Mouse (Mus musculus): ENCODE data around the gene Zfp37. TPM values are rescaled to one million over a fixed set of nuclear protein-coding genes. Genes with fewer than 3 reads are reported as not detected.

Gene Zfp37
- polyA plus RNA-seq, 1 experiment from 2014 or later: 15.5 TPM

DNA sequence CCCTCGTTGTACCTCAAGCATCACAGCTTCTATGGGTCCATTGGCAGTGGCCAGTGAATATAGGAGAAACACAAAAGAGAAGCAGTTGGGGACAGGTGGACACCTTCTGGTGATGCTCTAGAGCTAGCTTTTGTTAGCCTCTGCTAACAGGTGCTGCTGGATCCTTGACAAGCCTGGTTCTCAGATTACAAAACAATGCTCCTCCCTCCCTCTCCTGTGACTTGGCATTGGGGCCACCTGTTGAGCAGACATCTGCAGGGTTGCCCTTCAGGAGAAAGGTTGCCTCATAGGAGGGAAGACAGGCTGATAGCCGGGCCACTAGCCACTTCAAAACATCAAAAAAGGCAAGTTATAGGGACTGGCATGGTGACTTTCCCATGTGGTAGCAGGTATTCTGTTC lies 31.4 kb upstream of the Zfp37 start, which contains the start of gene Slc31a2:
Gene Slc31a2 (plus strand): TSS at position 287 of the 400 bp plus-strand sequence.
- Histone ChIP-seq H3K9me3 (no peaks in the 10 kb centered on the region), H3K4me3 (replicated peaks) (no peak within 1 kb of the TSS), H3K27ac (no peak within 1 kb of the TSS), H3K27me3 (no peaks in the 10 kb centered on the region), H3K4me2 (no peak within 1 kb of the TSS), H3K36me3 (no peaks in the 10 kb centered on the region), H3K9ac (replicated peaks) (no peak within 1 kb of the TSS), H3K4me1 (replicated peaks) (no peaks in the 10 kb centered on the region)
- no peak for ATAC-seq (ENCODE audit: insufficient number of reproducible peaks, insufficient read depth, low FRiP score, low TSS enrichment, low read depth)
- 42% methylated on average over 2 of the region's 2 CpGs for WGBS

DNA sequence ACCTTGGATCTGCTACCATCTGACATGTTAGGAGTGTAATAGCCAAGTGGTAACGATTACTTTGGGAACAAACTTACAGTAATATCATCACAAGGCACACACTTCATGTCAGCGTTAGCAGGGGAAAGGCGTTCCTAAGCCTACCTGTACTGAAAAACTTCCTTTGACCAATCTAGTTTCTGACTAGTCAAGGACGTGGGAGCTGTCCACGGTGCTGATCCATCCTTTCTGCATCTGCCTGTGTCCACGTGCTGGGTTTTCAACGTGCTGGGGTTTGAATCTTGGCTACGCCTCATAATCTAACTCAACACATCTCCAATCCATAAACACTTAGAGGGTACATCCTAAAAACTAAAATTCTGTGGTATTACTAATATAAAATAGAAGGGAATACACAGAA lies 26.1 kb upstream of the Zfp37 start:
- no peak for ATAC-seq (ENCODE audit: insufficient number of reproducible peaks, insufficient read depth, low FRiP score, low TSS enrichment, low read depth)
- Histone ChIP-seq H3K36me3 (no peaks in the 10 kb centered on the region), H3K4me2 (no peak overlapping the region), H3K27ac (no peak overlapping the region), H3K4me1 (replicated peaks) (no peaks in the 10 kb centered on the region), H3K4me3 (replicated peaks) (no peak overlapping the region), H3K9me3 (0 out of 2 replicates have a peak, but pooled peaks cover 3% of the 10 kb centered on the region), H3K27me3 (no peaks in the 10 kb centered on the region), H3K9ac (replicated peaks) (no peak overlapping the region)
- 34% methylated on average over 8 of the region's 8 CpGs for WGBS

- Histone ChIP-seq H3K27ac (no peak overlapping the region), H3K27me3 (no peaks in the 10 kb centered on the region), H3K9me3 (0 out of 2 replicates have a peak, but pooled peaks cover 3% of the 10 kb centered on the region)
These were observed 23.7 kb upstream of the Zfp37 start for GRCm38 (mm10) chr4:62254551-62254950.

GRCm38 (mm10) chr4:62251776-62252175 lies 20.9 kb upstream of the Zfp37 start:
- no peaks in the 10 kb centered on the region for H3K36me3 ChIP-seq
- H3K4me3 ChIP-seq (replicated peaks): no peak overlapping the region
- H3K9ac ChIP-seq (replicated peaks): no peak overlapping the region
- H3K4me2 ChIP-seq: no peak overlapping the region
- no peaks in the 10 kb centered on the region for H3K4me1 ChIP-seq (replicated peaks)
- 0 out of 2 replicates have a peak, but pooled peaks cover 3% of the 10 kb centered on the region for H3K9me3 ChIP-seq
- no peak for ATAC-seq (ENCODE audit: insufficient number of reproducible peaks, insufficient read depth, low FRiP score, low TSS enrichment, low read depth)
- WGBS: 91% methylated on average over 4 of the region's 4 CpGs
- no peaks in the 10 kb centered on the region for H3K27me3 ChIP-seq
- no peak overlapping the region for H3K27ac ChIP-seq

More at GRCm38 (mm10) chr4:62254551-62254950, 23.7 kb upstream of the Zfp37 start:
- Histone ChIP-seq H3K4me1 (replicated peaks) (no peaks in the 10 kb centered on the region), H3K4me3 (replicated peaks) (no peak overlapping the region), H3K9ac (replicated peaks) (no peak overlapping the region), H3K36me3 (no peaks in the 10 kb centered on the region), H3K4me2 (no peak overlapping the region)
- 69% methylated on average over 8 of the region's 8 CpGs for WGBS
- ATAC-seq (ENCODE audit: insufficient number of reproducible peaks, insufficient read depth, low FRiP score, low TSS enrichment, low read depth): no peak

DNA sequence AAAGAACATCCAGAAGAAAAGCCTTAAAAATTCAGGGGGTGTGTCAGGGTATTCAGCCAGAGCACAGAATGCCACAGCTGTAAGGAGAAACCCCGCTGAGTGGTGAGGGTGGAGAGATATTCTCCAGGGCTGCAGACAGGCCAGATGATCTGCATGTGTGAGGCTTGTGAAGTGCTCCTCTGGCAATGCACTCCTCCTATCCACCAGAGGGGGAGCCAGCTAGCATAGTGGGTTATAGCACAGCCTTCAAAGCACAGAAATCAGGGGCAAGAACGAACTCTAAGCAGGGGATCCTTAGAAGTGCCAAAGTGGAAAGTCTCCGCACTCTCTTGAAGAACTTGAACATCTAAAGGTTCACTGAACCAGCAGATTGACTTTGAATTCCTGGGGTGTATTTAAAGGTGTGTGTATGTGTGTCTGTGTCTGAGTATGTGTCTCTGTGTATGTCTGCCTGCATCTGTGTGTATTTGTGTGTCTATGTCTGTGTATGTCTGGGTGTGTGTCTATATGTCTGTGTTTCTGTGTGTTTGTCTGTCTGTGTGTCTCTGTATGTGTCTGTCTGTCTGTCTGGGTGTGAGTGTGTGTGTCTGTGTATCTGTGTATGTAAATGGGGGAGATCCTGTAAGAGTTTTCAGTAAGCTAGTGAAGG lies 20.2 kb upstream of the Zfp37 start:
- Histone ChIP-seq H3K27ac (no peak overlapping the region), H3K9ac (replicated peaks) (no peak overlapping the region), H3K4me2 (no peak overlapping the region), H3K27me3 (no peaks in the 10 kb centered on the region), H3K4me1 (replicated peaks) (no peaks in the 10 kb centered on the region), H3K4me3 (replicated peaks) (no peak overlapping the region), H3K36me3 (no peaks in the 10 kb centered on the region), H3K9me3 (0 out of 2 replicates have a peak, but pooled peaks cover 3% of the 10 kb centered on the region)
- ATAC-seq (ENCODE audit: insufficient number of reproducible peaks, insufficient read depth, low FRiP score, low TSS enrichment, low read depth): no peak
- 46% methylated on average over 3 of the region's 3 CpGs for WGBS

DNA sequence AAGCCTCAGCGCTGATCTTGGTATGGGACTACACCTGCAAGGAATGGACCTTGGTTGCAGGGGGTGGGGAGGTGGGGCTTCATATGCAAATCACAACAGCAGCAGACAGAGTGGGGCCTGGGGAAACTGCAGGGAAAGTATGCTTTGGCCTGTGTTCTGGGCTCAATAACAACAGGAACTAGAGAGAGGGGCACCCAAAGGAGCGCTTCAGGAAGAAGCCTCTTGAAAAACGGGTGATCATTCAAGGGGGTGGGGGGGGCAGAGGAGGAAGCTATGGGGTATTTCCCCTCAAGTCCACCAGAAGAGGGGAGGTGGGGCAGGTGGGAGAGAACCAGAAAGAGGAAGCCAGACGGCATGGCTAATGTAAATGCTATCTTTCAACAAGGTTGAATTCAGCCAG lies 17.5 kb upstream of the Zfp37 start:
- Histone ChIP-seq H3K27me3 (no peaks in the 10 kb centered on the region), H3K36me3 (no peaks in the 10 kb centered on the region), H3K4me1 (replicated peaks) (no peaks in the 10 kb centered on the region), H3K4me2 (no peak overlapping the region), H3K9ac (replicated peaks) (no peak overlapping the region), H3K9me3 (no peaks in the 10 kb centered on the region), H3K4me3 (replicated peaks) (no peak overlapping the region), H3K27ac (no peak overlapping the region)
- ATAC-seq (ENCODE audit: insufficient number of reproducible peaks, insufficient read depth, low FRiP score, low TSS enrichment, low read depth): no peak
- 38% methylated on average over 4 of the region's 4 CpGs for WGBS

GRCm38 (mm10) chr4:62240586-62240985 lies 9.7 kb upstream of the Zfp37 start:
- no peak for ATAC-seq (ENCODE audit: insufficient number of reproducible peaks, insufficient read depth, low FRiP score, low TSS enrichment, low read depth)
- no peak overlapping the region for H3K27ac ChIP-seq
- H3K4me3 ChIP-seq (replicated peaks): no peak overlapping the region
- 72% methylated on average over 6 of the region's 6 CpGs for WGBS
- H3K4me1 ChIP-seq (replicated peaks): no peaks in the 10 kb centered on the region
- H3K4me2 ChIP-seq: no peak overlapping the region
- H3K36me3 ChIP-seq: no peaks in the 10 kb centered on the region
- H3K27me3 ChIP-seq: no peaks in the 10 kb centered on the region
- no peak overlapping the region for H3K9ac ChIP-seq (replicated peaks)
- no peaks in the 10 kb centered on the region for H3K9me3 ChIP-seq

GRCm38 (mm10) chr4:62230153-62230552 lies 694 bp downstream of the Zfp37 start:
- H3K4me3 ChIP-seq (replicated peaks): no peak overlapping the region
- H3K4me1 ChIP-seq (replicated peaks): no peaks in the 10 kb centered on the region
- H3K27me3 ChIP-seq: no peaks in the 10 kb centered on the region
- H3K9ac ChIP-seq (replicated peaks): no peak overlapping the region
- H3K36me3 ChIP-seq: no peaks in the 10 kb centered on the region
- H3K27ac ChIP-seq: no peak overlapping the region
- WGBS: 79% methylated on average over 1 of the region's 1 CpGs
- no peaks in the 10 kb centered on the region for H3K9me3 ChIP-seq
- H3K4me2 ChIP-seq: no peak overlapping the region
- no peak for ATAC-seq (ENCODE audit: insufficient number of reproducible peaks, insufficient read depth, low FRiP score, low TSS enrichment, low read depth)

- no peak for ATAC-seq (ENCODE audit: insufficient number of reproducible peaks, insufficient read depth, low FRiP score, low TSS enrichment, low read depth)
- Histone ChIP-seq H3K4me1 (replicated peaks) (no peaks in the 10 kb centered on the region), H3K9ac (replicated peaks) (no peak overlapping the region), H3K27ac (no peak overlapping the region), H3K36me3 (no peaks in the 10 kb centered on the region), H3K27me3 (no peaks in the 10 kb centered on the region), H3K4me3 (replicated peaks) (no peak overlapping the region), H3K4me2 (no peak overlapping the region), H3K9me3 (no peaks in the 10 kb centered on the region)
- WGBS: 87% methylated on average over 7 of the region's 7 CpGs
These were observed 1.4 kb downstream of the Zfp37 start for GRCm38 (mm10) chr4:62229448-62229847.

DNA sequence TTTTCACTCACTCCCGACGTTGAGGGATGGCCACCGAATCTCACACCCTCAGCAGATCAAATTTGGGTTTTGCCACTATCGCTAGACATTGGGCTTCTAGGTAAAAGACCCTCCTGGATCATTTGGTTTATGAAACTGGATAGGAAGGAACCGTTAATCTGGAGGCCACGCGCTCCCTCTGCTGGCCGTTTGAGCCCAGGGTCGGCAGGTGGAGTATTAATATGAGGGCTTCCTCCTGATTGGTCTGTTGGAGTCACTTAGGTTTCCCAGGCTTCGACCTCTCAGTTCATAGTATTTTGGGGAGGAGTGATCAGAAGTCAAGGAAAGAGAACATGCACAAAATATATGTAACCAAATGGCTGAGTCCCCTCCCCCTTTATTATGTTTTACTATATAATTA lies 2.5 kb downstream of the Zfp37 start:
- Histone ChIP-seq H3K9me3 (no peaks in the 10 kb centered on the region), H3K4me2 (no peak overlapping the region)
- WGBS: 44% methylated on average over 10 of the region's 10 CpGs

DNA sequence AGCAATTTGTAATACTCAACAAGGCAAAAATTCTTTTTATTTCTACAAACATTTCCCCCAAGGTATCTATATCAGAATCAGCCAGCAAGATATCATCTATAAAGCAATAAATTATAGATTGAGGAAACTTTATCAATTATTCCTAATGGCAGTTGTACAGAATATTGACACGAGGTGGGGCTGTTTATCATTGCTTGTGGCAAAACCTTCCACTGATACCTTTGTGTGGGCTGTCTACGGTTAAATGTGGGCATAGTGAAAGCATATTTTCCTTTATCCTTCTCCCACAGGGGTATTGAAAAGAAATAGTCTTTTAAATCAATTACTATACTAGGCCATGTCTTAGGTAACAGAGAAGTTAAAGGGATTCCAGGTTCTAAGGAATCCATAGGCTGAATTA lies 17.4 kb downstream of the Zfp37 start:
- Histone ChIP-seq H3K27ac (no peak overlapping the region), H3K36me3 (no peaks in the 10 kb centered on the region), H3K27me3 (no peaks in the 10 kb centered on the region), H3K4me1 (replicated peaks) (peaks cover 9% of the 10 kb centered on the region; the same call in 1 of the 2 replicates), H3K4me2 (no peak overlapping the region), H3K9me3 (no peaks in the 10 kb centered on the region), H3K4me3 (replicated peaks) (no peak overlapping the region), H3K9ac (replicated peaks) (no peak overlapping the region)
- WGBS: 82% methylated on average over 2 of the region's 2 CpGs
- no peak for ATAC-seq (ENCODE audit: insufficient number of reproducible peaks, insufficient read depth, low FRiP score, low TSS enrichment, low read depth)

More for the DNA sequence above, 2.5 kb downstream of the Zfp37 start:
- Histone ChIP-seq H3K36me3 (no peaks in the 10 kb centered on the region), H3K4me1 (replicated peaks) (no peaks in the 10 kb centered on the region), H3K9ac (replicated peaks) (no peak overlapping the region), H3K27me3 (no peaks in the 10 kb centered on the region), H3K4me3 (replicated peaks) (no peak overlapping the region), H3K27ac (no peak overlapping the region)
- ATAC-seq (ENCODE audit: insufficient number of reproducible peaks, insufficient read depth, low FRiP score, low TSS enrichment, low read depth): no peak

DNA sequence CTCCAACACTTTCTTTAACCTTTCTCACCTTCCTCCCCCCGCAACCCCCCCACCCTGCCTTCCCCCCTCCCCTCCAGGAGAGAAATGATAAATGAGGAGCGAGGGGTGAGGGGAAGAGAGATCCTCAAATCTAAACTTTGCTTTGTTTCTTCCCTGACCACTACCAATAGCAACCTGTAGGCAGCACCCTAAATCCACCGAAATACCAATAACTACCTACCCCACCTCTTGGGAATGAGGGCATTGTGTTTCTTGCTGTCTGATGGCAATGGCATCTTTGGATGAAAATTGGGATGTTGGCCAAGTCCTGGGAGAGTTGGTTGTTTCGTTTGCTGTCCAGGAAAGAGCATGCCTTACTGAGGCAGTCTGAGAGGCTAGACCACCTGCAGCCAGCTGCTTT lies 20.8 kb downstream of the Zfp37 start:
- Histone ChIP-seq H3K27me3 (no peaks in the 10 kb centered on the region), H3K36me3 (peaks cover 1% of the 10 kb centered on the region; the same call in 1 of the 2 replicates), H3K9me3 (no peaks in the 10 kb centered on the region), H3K4me1 (replicated peaks) (peaks cover 9% of the 10 kb centered on the region; the same call in 1 of the 2 replicates), H3K4me2 (peak overlapping the region; percentile 61; the same call in 1 of the 2 replicates), H3K27ac (peak overlapping the region; percentile 92), H3K9ac (replicated peaks) (no peak overlapping the region), H3K4me3 (replicated peaks) (no peak overlapping the region)
- 52% methylated on average over 4 of the region's 4 CpGs for WGBS
- no peak for ATAC-seq (ENCODE audit: insufficient number of reproducible peaks, insufficient read depth, low FRiP score, low TSS enrichment, low read depth)
